Mouse (Mus musculus) ES-E14 (cell line): ENCODE data around the gene 1700122O11Rik. TPM values are rescaled to one million over a fixed set of nuclear protein-coding genes. Genes with fewer than 3 reads are reported as not detected.

ENCODE experiments used
- DNase-seq: peaks from one replicate; pipeline ENCODE4 v3.0.0-alpha.2; 2013; ENCODE audit warnings: low read depth, low spot score
- H3K27ac ChIP-seq: 2 replicates; pipeline ENCODE4 v1.5.1; 2012; ENCODE audit warnings: low read depth, mild to moderate bottlenecking, low read length, moderate library complexity, mixed read lengths; ENCODE audit not compliant: poor library complexity, insufficient read depth, severe bottlenecking
- H3K36me3 ChIP-seq: 2 replicates; pipeline ENCODE4 v1.6.1; 2012; ENCODE audit warnings: mild to moderate bottlenecking, low read length, moderate library complexity, mixed read lengths; ENCODE audit not compliant: control insufficient read depth, poor library complexity, insufficient read depth, severe bottlenecking
- H3K4me1 ChIP-seq, 2 experiments: fragments of 150-350 bp in 1 of 2; sonication (generic) in 1 of 2; 2 replicates each; pipeline ENCODE4 v1.6.1; 2012; ENCODE audit warnings: low read length in 2 of 2, mild to moderate bottlenecking in 1 of 2, mixed read lengths in 1 of 2; ENCODE audit not compliant: control insufficient read depth in 2 of 2, insufficient read depth in 2 of 2, poor library complexity in 1 of 2
- H3K4me3 ChIP-seq, 2 experiments: fragments of 150-350 bp in 1 of 2; sonication (generic) in 1 of 2; 2 replicates each; pipeline ENCODE4 v1.5.1; 2012; ENCODE audit warnings: low read length in 2 of 2, low read depth in 1 of 2, mild to moderate bottlenecking in 1 of 2, mixed read lengths in 1 of 2; ENCODE audit not compliant: insufficient read depth in 1 of 2, poor library complexity in 1 of 2, severe bottlenecking in 1 of 2
- H3K9ac ChIP-seq: 2 replicates; pipeline ENCODE4 v1.6.1; 2012; ENCODE audit warnings: low read depth, mild to moderate bottlenecking, low read length, mixed read lengths; ENCODE audit not compliant: poor library complexity, insufficient read depth, severe bottlenecking
- H3K9me3 ChIP-seq: fragments of 150-350 bp; sonication (generic); 2 replicates; pipeline ENCODE4 v1.6.1; 2012; ENCODE audit warnings: low read depth, mild to moderate bottlenecking, low read length; ENCODE audit not compliant: control insufficient read depth, insufficient read depth
- CHD2 ChIP-seq: IDR thresholded peaks from 2 replicates; pipeline ENCODE4 v1.6.1; 2014; ENCODE audit warnings: mild to moderate bottlenecking, low read depth, low read length, inconsistent platforms
- HCFC1 ChIP-seq: IDR thresholded peaks from 2 replicates; pipeline ENCODE4 v1.6.1; 2012; ENCODE audit warnings: low read length, inconsistent platforms, borderline replicate concordance; ENCODE audit not compliant: insufficient read depth
- MAFK ChIP-seq: IDR thresholded peaks from 2 replicates; pipeline ENCODE4 v1.6.1; 2014; ENCODE audit warnings: mild to moderate bottlenecking, low read depth, low read length, inconsistent platforms; ENCODE audit not compliant: insufficient read depth
- ZC3H11A ChIP-seq: IDR thresholded peaks from 2 replicates; pipeline ENCODE4 v1.6.1; 2012; ENCODE audit warnings: low read depth, mild to moderate bottlenecking, inconsistent platforms, low read length, borderline replicate concordance
- ZNF384 ChIP-seq: IDR thresholded peaks from 2 replicates; pipeline ENCODE4 v1.6.1; 2012; ENCODE audit warnings: low read depth, low read length, inconsistent platforms
- in situ Hi-C, 2 experiments: fragments of 600-800 bp; cut with MboI; formaldehyde crosslinking; loops; one replicate each; pipeline ENCODE4 v1.15.1; 2025; ENCODE audit warnings: low sequenced_read_pairs in 2 of 2, inconsistent platforms in 1 of 2; ENCODE audit not compliant: unreplicated experiment in 2 of 2
- total RNA-seq: library from RNA; depleted of rRNA; stranded (reverse); fragments of 300-350 nt; gene quantifications from 2 replicates; pipeline ENCODE4 v1.2.3, GENCODE M21; 2012

1700122O11Rik gene
- total RNA-seq, 1 experiment: not detected

- in situ Hi-C loops: no loop called here
Measured at GRCm38 (mm10) chr17:48019585-48019984, 18.5 kb downstream of the 1700122O11Rik start.

GRCm38 (mm10) chr17:48016566-48016965 is 21.5 kb downstream of the 1700122O11Rik start:
- Histone ChIP-seq H3K9me3 (no peaks in the 10 kb centered on the region), H3K4me1 (no peaks in the 10 kb centered on the region), H3K4me3 (no peak overlapping the region), H3K9ac (no peak overlapping the region), H3K27ac (no peak overlapping the region), H3K36me3 (no peaks in the 10 kb centered on the region)
- in situ Hi-C loops: no loop called here
- DNase-seq: peak; percentile 49
- no peak for TF ChIP-seq CHD2
- TF ChIP-seq HCFC1: no peak
- no peak for TF ChIP-seq ZNF384
- TF ChIP-seq ZC3H11A: no peak
- no peak for TF ChIP-seq MAFK

More at GRCm38 (mm10) chr17:48019585-48019984, 18.5 kb downstream of the 1700122O11Rik start:
- Histone ChIP-seq H3K27ac (no peak overlapping the region), H3K36me3 (no peaks in the 10 kb centered on the region), H3K9me3 (no peaks in the 10 kb centered on the region), H3K9ac (no peak overlapping the region), H3K4me3 (no peak overlapping the region), H3K4me1 (peaks cover 3 to 11% of the 10 kb centered on the region in 2 experiments; a peak in 1 of 4 replicates)
- TF ChIP-seq MAFK: no peak
- TF ChIP-seq CHD2: no peak
- TF ChIP-seq ZC3H11A: no peak
- TF ChIP-seq HCFC1: no peak
- no peak for TF ChIP-seq ZNF384
- DNase-seq: no peak

- in situ Hi-C loops: no loop called here
- Histone ChIP-seq H3K4me3 (no peak overlapping the region), H3K36me3 (no peaks in the 10 kb centered on the region), H3K9ac (no peak overlapping the region), H3K4me1 (peaks cover 0 to 12% of the 10 kb centered on the region in 2 experiments; a peak in 1 of 4 replicates), H3K27ac (no peak overlapping the region), H3K9me3 (no peaks in the 10 kb centered on the region)
- TF ChIP-seq HCFC1: no peak
- no peak for TF ChIP-seq MAFK
- TF ChIP-seq ZC3H11A: no peak
- TF ChIP-seq CHD2: no peak
- no peak for TF ChIP-seq ZNF384
- DNase-seq: no peak
Measured at GRCm38 (mm10) chr17:48012561-48012960, 25.5 kb downstream of the 1700122O11Rik start.

GRCm38 (mm10) chr17:48011105-48011504 is 27.0 kb downstream of the 1700122O11Rik start:
- DNase-seq: no peak
- TF ChIP-seq HCFC1 (no peak), ZNF384 (no peak), MAFK (no peak)
- Histone ChIP-seq H3K4me3 (no peak overlapping the region), H3K4me1 (peaks cover 0 to 12% of the 10 kb centered on the region in 2 experiments; a peak in 1 of 4 replicates), H3K9ac (no peak overlapping the region), H3K36me3 (no peaks in the 10 kb centered on the region), H3K27ac (no peak overlapping the region), H3K9me3 (no peaks in the 10 kb centered on the region)
- in situ Hi-C loops: no loop called here

GRCm38 (mm10) chr17:48010283-48010682 is 27.8 kb downstream of the 1700122O11Rik start:
- peaks cover 0 to 12% of the 10 kb centered on the region in 2 experiments; a peak in 1 of 4 replicates for H3K4me1 ChIP-seq
- H3K4me3 ChIP-seq: no peak overlapping the region
- H3K9me3 ChIP-seq: no peaks in the 10 kb centered on the region
- in situ Hi-C loops: no loop called here
- DNase-seq: no peak
- H3K36me3 ChIP-seq: no peaks in the 10 kb centered on the region
- no peak overlapping the region for H3K9ac ChIP-seq
- H3K27ac ChIP-seq: no peak overlapping the region
- TF ChIP-seq ZNF384 (no peak), CHD2 (no peak), MAFK (no peak)
